ENCODE assay signal across 8 mouse cellular contexts in the genomic region with DNA sequence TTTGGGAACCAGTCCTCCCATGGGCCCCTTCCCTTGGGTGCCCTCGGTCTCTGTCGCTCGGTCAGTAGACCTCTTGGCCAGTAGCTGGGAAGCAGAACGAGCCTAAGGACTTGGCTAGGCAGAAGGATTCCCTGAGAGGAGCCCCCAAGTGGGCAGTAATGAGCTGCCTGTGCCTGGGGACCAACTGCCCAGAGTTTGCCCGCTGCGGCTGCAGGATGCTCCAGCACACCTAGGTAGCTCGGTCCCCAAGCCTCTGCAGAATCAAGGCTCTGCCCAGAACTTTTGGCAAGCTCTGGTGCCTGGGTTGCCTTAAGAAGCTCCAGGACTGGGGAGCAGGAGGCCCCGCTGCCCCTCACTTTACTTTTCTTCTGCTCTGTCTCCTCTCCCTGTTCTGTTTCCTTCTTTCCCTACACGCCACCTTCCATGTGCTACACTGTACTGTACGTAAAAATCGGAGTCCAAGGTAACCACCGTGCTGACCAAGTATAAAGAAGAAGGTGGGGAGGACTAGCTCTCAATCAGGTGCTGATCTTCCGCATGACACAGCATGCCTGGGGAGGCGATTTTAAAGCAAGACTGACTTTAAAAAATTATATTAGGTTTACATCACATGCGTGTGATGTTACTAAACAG. TPM values are rescaled to one million over a fixed set of nuclear protein-coding genes. Genes with fewer than 3 reads are reported as not detected.
DNase-seq lines count a peak whose midpoint lies in the region; ATAC-seq and TF ChIP-seq lines count a peak whose summit lies in the region.

No protein-coding gene starts in this region.

- peak overlapping the region; percentile 44 for H3K9ac ChIP-seq in neural tube, embryonic 12.5 days

- no peak for TF ChIP-seq CTCF in G1E (IDR thresholded peaks at IDR 0.05; ENCODE audit: low read depth, low read length)
- TF ChIP-seq CTCF in embryonic fibroblast, embryonic 13.5 days (IDR thresholded peaks at IDR 0.05; ENCODE audit: borderline replicate concordance, insufficient read depth, low read length): no peak

- peak overlapping the region; percentile 92 for H3K4me2 ChIP-seq in neural tube, embryonic 12.5 days (replicated peaks)

- TF ChIP-seq POLR2A in embryonic fibroblast, embryonic 13.5 days (IDR thresholded peaks at IDR 0.05; ENCODE audit: low read depth, low read length): no peak

- no peak overlapping the region for H3K27ac ChIP-seq in embryonic fibroblast, embryonic 13.5 days (ENCODE audit: insufficient read depth, low read length)
- no peak overlapping the region for H3K27ac ChIP-seq in neural tube, embryonic 12.5 days

- H3K4me1 ChIP-seq in G1E (ENCODE audit: insufficient read depth, low read depth, low read length): no peaks in the 10 kb centered on the region
- no peaks in the 10 kb centered on the region for H3K4me1 ChIP-seq in embryonic fibroblast, embryonic 13.5 days (ENCODE audit: control insufficient read depth, insufficient read depth, low read length)
- H3K4me1 ChIP-seq in neural tube, embryonic 12.5 days: peaks cover 10% of the 10 kb centered on the region

- H3K36me3 ChIP-seq in G1E (replicated peaks): no peaks in the 10 kb centered on the region
- H3K36me3 ChIP-seq in neural tube, embryonic 12.5 days: no peaks in the 10 kb centered on the region

- DNase-seq in cerebellum, postnatal 4 days (ENCODE audit: low spot score in 2 of 2): no peak
- no peak for DNase-seq in G1E (ENCODE audit: low spot score)
- peak; percentile 5 to 30 for DNase-seq in left cerebral cortex, postnatal 14 days (ENCODE audit: low spot score in 2 of 2)
- no peak for DNase-seq in ovary, postnatal 14 days (ENCODE audit: low spot score)
- DNase-seq in adrenal gland, postnatal 25 days: no peak

- ATAC-seq in cerebellum, adult (ENCODE audit: insufficient number of reproducible peaks, low FRiP score, low TSS enrichment): peak; percentile 52
- no peak for ATAC-seq in G1E (ENCODE audit: extremely low read depth, insufficient number of reproducible peaks, low FRiP score, poor library complexity, severe bottlenecking)
- ATAC-seq in neural tube, embryonic 12.5 days (ENCODE audit: low FRiP score, low read depth): no peak

- H3K4me3 ChIP-seq in G1E (ENCODE audit: low read depth, low read length): peak overlapping the region; percentile 28; the same call in 1 of the 2 replicates
- peak overlapping the region; percentile 12; the same call in 1 of the 2 replicates for H3K4me3 ChIP-seq in embryonic fibroblast, embryonic 13.5 days (ENCODE audit: insufficient read depth, low read length)
- H3K4me3 ChIP-seq in neural tube, embryonic 12.5 days: peak overlapping the region; percentile 58

- 26% methylated on average over 15 of the region's 15 CpGs for WGBS in neural tube, embryonic 12.5 days

- no peaks in the 10 kb centered on the region for H3K27me3 ChIP-seq in G1E (ENCODE audit: insufficient read depth, low read length)
- peaks cover 21% of the 10 kb centered on the region for H3K27me3 ChIP-seq in neural tube, embryonic 12.5 days (replicated peaks)

- intact Hi-C loops in left cerebral cortex, postnatal 14 days (cut with DNase I): loop anchor here (5.0 kb wide), 1 partner anchor 59 kb away; no protein-coding TSS in a partner anchor

- peaks cover 33% of the 10 kb centered on the region for H3K9me3 ChIP-seq in G1E (replicated peaks)
- H3K9me3 ChIP-seq in neural tube, embryonic 12.5 days: no peaks in the 10 kb centered on the region

RNA-seq across cellular contexts. Expression of gene Pde4b, which starts 1.0 kb away (rescaled TPM):
- total RNA-seq in G1E (2014; fragmentation: Nextera tagmentation) (not detected in 2 replicates), G1E (2017) (0.12 and 0.27 TPM in 2 replicates)
- not detected in 2 replicates for polyA plus RNA-seq in G1E (2012)
- polyA plus RNA-seq in embryonic fibroblast, embryonic 13.5 days (2011; ENCODE audit: insufficient read length, low read depth, missing spikeins): 14.2 and 19.0 TPM in 2 replicates
- 100 to 1,000 TPM; 101 to 102 TPM for total RNA-seq in left cerebral cortex, postnatal 14 days (2021)
- 11.1 and 15.6 TPM in 2 replicates for polyA plus RNA-seq in neural tube, embryonic 12.5 days (2016; fragmentation: Nextera tagmentation; extraction: Ambion mirVana)
- total RNA-seq in adrenal gland, postnatal 25 days (2021): 3.7 and 4.7 TPM in 2 replicates

Comparison
In these comparisons a context has a peak if more than half of its experiments do, and no peak if none do; other contexts are left out.
1. DNase-seq: peak in left cerebral cortex, postnatal 14 days (2 of 2); none in cerebellum, postnatal 4 days (0 of 2), G1E (single experiment), ovary, postnatal 14 days (single experiment) and adrenal gland, postnatal 25 days (single experiment).
2. RNA of gene Pde4b, which starts 1.0 kb away (total RNA-seq): 101 to 102 TPM in left cerebral cortex, postnatal 14 days; 3.7 to 4.7 TPM in adrenal gland, postnatal 25 days and 0.12 to 0.27 TPM in G1E; every median in the first group is over 10 times any median in the second.
3. Peak in every context shown above with its lines, with median percentiles within 50 percentile points of each other: H3K4me3 ChIP-seq.